Mouse (Mus musculus) megakaryocyte, embryonic 14.5 days (primary cell): Measurements from ENCODE around the gene Colca2.

Experiments used
- FLI1 ChIP-seq: IDR thresholded peaks from 2 replicates; pipeline ENCODE4 v1.6.1; 2012; ENCODE audit warnings: low read length, inconsistent platforms, mixed read lengths
- GATA1 ChIP-seq: IDR thresholded peaks from 3 replicates; pipeline ENCODE4 v1.6.1; 2012; ENCODE audit warnings: mixed read lengths, low read length, inconsistent platforms, borderline replicate concordance

DNA sequence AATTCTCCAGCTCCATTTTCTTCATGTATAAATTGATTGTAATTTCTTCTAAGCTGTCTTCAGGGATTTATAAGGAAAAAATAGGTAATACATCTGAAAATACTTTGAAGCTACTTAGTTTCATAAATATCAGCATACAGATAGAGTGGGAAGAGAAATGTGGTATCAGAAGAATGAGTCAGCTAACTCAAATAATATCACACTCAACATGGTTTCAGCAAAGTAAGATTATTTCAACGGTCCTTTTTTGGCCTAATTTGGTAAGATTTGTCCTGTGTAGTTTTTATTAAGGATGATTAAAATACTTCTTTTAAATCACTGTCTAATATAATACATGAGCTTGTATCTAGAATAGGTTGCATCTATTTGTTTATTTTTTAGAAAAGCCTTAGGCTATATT is 41.7 kb upstream of the Colca2 start:
- TF ChIP-seq FLI1 (no peak), GATA1 (no peak)
